Mouse (Mus musculus) bone marrow macrophage, adult 2 months (primary cell): ENCODE results near the gene Baiap2l1.

Experiments used
- CTCF ChIP-seq: IDR thresholded peaks from 2 replicates; pipeline ENCODE4 v1.5.1; 2012; ENCODE audit warnings: low read depth, mild to moderate bottlenecking, low read length, moderate library complexity
- POLR2A ChIP-seq: IDR thresholded peaks from 2 replicates; pipeline ENCODE4 v1.6.1; 2012; ENCODE audit warnings: mild to moderate bottlenecking, low read depth, low read length, borderline replicate concordance

- TF ChIP-seq CTCF, result no peak
- no peak for TF ChIP-seq POLR2A
These were observed 63.0 kb downstream of the Baiap2l1 start for GRCm38 (mm10) chr5:144294908-144295307.
